Mouse (Mus musculus) kidney, adult 8-10 months (tissue): ENCODE measurements around the gene Cstf3.

Experiments
- DNase-seq, 2 experiments: peaks; one replicate each; pipeline ENCODE4 v3.0.0; 2022

Cstf3 gene

GRCm38 (mm10) chr2:104714254-104714691 lies 124.0 kb downstream of the Cstf3 start:
- DNase-seq, result peak; percentile 49 to 53
